Mouse (Mus musculus) midbrain, embryonic 16.5 days (tissue): ENCODE data around the gene Mns1. TPM values are rescaled to one million over a fixed set of nuclear protein-coding genes. Genes with fewer than 3 reads are reported as not detected.

Source experiments
- ATAC-seq: fragments of 200-750 bp; cut with Nextera tagmentation; 2 replicates; pipeline ENCODE4 v1.8.0; 2017; ENCODE audit warnings: moderate TSS enrichment
- H3K27ac ChIP-seq: fragments of 300-500 bp; sonication (generic); 2 replicates; pipeline ENCODE4 v1.5.1; 2014; ENCODE audit warnings: mild to moderate bottlenecking, low read length, mixed read lengths
- H3K27me3 ChIP-seq: fragments of 300-500 bp; sonication (generic); 2 replicates; pipeline ENCODE4 v1.6.1; 2014; ENCODE audit warnings: low read depth, low read length, mixed read lengths; ENCODE audit not compliant: control insufficient read depth, insufficient read depth
- H3K36me3 ChIP-seq: fragments of 300-500 bp; sonication (generic); 2 replicates; pipeline ENCODE4 v1.6.1; 2014; ENCODE audit warnings: mild to moderate bottlenecking, low read length, moderate library complexity, mixed read lengths; ENCODE audit not compliant: control insufficient read depth, insufficient read depth
- H3K4me1 ChIP-seq: fragments of 300-500 bp; sonication (generic); 2 replicates; pipeline ENCODE4 v1.6.1; 2014; ENCODE audit warnings: mild to moderate bottlenecking, low read length, mixed read lengths; ENCODE audit not compliant: control insufficient read depth, insufficient read depth
- H3K4me2 ChIP-seq: fragments of 300-500 bp; sonication (generic); 2 replicates; pipeline ENCODE4 v1.6.1; 2014; ENCODE audit warnings: mild to moderate bottlenecking, low read length, mixed read lengths
- H3K4me3 ChIP-seq: fragments of 300-500 bp; sonication (generic); 2 replicates; pipeline ENCODE4 v1.5.1; 2014; ENCODE audit warnings: low read depth, mild to moderate bottlenecking, low read length, moderate library complexity, mixed read lengths
- H3K9ac ChIP-seq: fragments of 300-500 bp; sonication (generic); 2 replicates; pipeline ENCODE4 v1.6.1; 2014; ENCODE audit warnings: low read depth, low read length, mixed read lengths
- H3K9me3 ChIP-seq: fragments of 300-500 bp; sonication (generic); replicated peaks from 2 replicates; pipeline ENCODE4 v1.6.1; 2014; ENCODE audit warnings: mild to moderate bottlenecking, low read length, mixed read lengths; ENCODE audit not compliant: control insufficient read depth, poor library complexity, severe bottlenecking
- WGBS: fragments of 180-500 bp; shearing (Covaris S2); extraction: QIAGEN DNeasy Blood & Tissue Kit; methylation state at CpG from one replicate; pipeline ENCODE4 v1.1.7; 2014; 5-methylcytosine and 5-hydroxymethylcytosine counted together
- polyA plus RNA-seq: library from polyadenylated mRNA; unstranded; fragments of >200 nt; fragmentation: Nextera tagmentation; extraction: Ambion mirVana; gene quantifications from 2 replicates; pipeline ENCODE4 v1.2.1, GENCODE M21; 2015

The Mns1 gene
- polyA plus RNA-seq, result 6.3 and 6.6 TPM in 2 replicates

DNA sequence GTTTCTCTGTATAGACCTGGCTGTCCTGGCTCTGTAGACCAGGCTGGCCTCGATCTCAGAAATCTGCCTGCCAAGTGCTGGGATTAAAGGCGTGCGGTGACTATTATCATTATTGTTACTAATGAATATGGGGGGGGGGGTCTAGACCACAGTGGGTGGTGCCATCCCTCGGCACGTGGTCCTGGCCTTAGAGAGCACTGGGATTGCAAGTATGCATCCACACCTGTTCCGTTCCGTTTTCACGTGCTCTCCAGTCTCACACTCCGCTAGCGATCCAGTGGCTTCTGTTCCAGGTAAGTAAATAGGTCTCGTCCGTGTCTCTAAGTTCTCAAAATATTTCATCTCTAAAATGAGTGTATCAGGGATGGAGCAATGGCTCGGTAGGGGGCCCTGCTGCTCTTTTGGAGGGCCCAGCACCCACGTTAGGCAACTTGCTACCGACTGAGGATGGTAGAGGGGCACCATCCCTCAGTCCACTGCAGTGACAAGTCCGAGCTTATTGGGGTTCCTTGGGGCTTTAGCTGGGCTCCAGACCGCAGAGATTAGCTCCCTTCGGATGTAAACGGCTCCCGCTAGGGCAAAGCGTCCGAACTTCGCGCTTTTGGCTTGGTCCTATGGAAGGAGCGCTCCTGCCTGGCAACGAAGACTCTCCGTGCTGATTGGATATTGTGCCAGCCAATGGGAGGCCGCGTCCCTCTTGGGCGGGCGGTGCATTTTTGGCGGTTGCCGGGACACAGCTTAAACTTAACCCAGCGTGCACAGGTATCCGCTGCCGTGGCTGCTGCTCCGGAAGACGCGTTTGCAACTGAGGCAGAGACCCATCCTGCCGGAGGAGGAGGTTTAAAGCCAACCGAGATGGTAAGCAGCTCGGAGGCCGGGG lies at the start of gene Mns1:
Gene Mns1 (plus strand): TSS at position 190 of the 880 bp plus-strand sequence.
- peak within 1 kb of the TSS; percentile 99 for H3K4me2 ChIP-seq
- H3K4me1 ChIP-seq, result peaks cover 9% of the 10 kb centered on the region
- no peaks in the 10 kb centered on the region for H3K9me3 ChIP-seq
- peak within 1 kb of the TSS; percentile 65 for H3K4me3 ChIP-seq
- ATAC-seq, result peak; percentile 100
- H3K9ac ChIP-seq, result peak within 1 kb of the TSS; percentile 58
- H3K27ac ChIP-seq, result no peak within 1 kb of the TSS
- H3K27me3 ChIP-seq, result no peaks in the 10 kb centered on the region
- H3K36me3 ChIP-seq, result no peaks in the 10 kb centered on the region
- WGBS, result 1% methylated on average over 43 of the region's 43 CpGs

DNA sequence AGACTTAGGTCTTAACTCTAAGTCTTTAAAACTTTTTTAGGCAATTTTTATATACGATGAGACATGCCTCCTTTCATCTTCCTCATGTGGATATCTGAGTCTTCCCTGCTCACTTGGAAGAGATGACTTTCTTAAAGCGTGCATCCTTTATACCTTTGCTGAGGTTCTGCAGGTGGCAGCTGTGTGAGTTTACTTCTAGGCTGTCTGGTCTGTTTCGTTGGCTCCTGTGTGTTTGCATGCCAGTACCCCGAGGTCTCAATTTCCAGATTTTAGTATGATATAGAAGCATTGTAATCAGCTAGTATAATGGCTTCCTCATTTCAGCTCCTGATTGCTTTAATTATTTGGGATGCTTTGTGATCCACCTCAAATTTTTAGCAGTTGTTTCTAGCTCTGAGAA lies 48.9 kb upstream of the Mns1 start:
- Histone ChIP-seq H3K9ac (no peak overlapping the region), H3K9me3 (no peaks in the 10 kb centered on the region), H3K27ac (no peak overlapping the region), H3K4me2 (no peak overlapping the region), H3K4me1 (peaks cover 7% of the 10 kb centered on the region; the same call in 1 of the 2 replicates), H3K4me3 (no peak overlapping the region), H3K27me3 (no peaks in the 10 kb centered on the region), H3K36me3 (no peaks in the 10 kb centered on the region)
- no peak for ATAC-seq
- 91% methylated on average over 4 of the region's 4 CpGs for WGBS

DNA sequence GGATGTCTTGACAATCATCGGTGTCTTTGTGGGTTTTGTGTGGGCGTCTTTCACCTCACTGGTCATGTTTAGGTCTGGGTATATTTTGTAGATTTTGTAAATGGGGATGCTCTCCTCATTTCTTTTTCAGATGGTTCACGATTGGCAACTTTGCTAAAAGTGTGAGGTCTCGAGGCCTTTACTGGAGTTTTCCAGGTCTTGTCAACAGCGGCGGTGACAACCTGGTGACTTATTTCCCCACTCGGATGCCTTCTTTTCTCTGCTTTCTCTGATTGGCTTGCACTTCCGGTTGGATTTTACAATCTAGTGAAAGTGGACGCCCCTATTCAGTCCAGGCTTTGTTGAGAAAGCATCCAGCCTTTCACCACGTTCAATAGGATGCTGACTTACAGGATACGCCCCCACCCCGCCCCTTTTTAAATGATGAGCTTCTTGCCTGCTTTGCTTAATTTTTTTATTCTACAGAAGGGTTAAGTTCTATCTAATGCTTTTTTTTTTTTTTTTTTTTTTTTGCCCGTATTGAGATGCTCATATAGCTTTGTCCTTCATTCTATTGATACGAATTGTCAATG lies 48.3 kb upstream of the Mns1 start:
- Histone ChIP-seq H3K9me3 (no peaks in the 10 kb centered on the region), H3K9ac (no peak overlapping the region), H3K27me3 (no peaks in the 10 kb centered on the region), H3K4me3 (no peak overlapping the region), H3K27ac (no peak overlapping the region), H3K36me3 (no peaks in the 10 kb centered on the region), H3K4me2 (no peak overlapping the region), H3K4me1 (peaks cover 10% of the 10 kb centered on the region; the same call in 1 of the 2 replicates)
- 69% methylated on average over 14 of the region's 14 CpGs for WGBS
- no peak for ATAC-seq

DNA sequence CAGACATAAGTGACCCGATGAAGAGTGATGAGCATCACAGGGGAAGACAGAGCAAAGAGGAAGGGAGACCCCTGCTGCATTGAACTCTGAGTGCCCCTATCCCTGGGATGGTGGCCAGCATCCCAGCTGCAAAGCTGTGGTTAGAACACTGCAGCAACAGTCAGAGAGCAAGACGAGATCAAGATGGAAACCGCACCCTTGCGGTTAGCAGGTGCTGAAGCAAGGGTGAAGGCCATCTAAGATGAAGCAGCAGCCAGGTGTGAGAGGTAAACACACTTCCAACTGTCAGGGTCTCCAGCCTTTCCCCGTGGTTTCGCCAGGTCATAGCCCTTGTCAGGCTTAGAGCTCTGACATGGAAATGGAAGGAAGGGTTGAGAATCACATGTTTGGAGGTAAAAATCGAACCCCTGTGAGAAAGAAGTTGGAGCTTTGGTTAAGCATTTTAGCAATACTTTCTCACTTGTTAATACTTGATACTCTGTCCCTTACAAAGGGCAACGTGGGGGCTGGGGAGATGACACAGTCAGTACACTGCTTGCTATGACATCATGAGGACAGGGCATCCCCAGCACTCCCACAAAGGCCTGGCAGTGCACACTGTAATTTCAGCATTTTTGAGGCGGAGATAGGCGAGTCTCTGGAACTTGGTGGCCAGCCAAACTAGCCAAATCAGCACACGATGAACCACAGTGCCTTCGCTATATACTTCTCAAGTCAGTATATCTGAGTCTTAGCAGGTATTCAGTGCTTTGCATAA lies 47.3 kb upstream of the Mns1 start:
- WGBS, result 90% methylated on average over 12 of the region's 12 CpGs
- H3K36me3 ChIP-seq, result no peaks in the 10 kb centered on the region

DNA sequence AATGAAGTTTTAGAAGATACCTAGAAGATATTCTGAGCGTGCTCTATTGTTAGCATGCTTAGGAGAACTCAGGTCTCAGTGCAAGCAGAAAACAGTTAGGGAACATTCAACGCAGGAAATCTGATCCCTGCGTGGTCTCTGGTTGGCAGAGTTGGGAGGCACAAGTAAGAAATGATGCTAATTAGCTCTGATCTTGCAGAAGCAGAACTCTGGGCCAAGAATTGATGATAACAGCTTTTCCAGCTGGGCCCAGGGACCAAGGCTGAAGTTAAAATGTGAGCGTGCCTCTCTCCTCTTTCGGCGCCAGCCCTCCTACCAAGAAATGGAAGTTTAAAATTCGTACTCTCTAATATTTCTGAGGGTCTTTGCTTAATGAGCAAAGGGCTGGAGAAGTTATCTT lies 45.1 kb upstream of the Mns1 start:
- H3K4me2 ChIP-seq, result no peak overlapping the region
- H3K4me1 ChIP-seq, result peaks cover 10% of the 10 kb centered on the region; the same call in 1 of the 2 replicates
- no peak for ATAC-seq
- H3K36me3 ChIP-seq, result no peaks in the 10 kb centered on the region
- H3K9me3 ChIP-seq, result no peaks in the 10 kb centered on the region
- no peak overlapping the region for H3K9ac ChIP-seq
- 82% methylated on average over 7 of the region's 7 CpGs for WGBS
- H3K4me3 ChIP-seq, result no peak overlapping the region
- H3K27ac ChIP-seq, result no peak overlapping the region
- no peaks in the 10 kb centered on the region for H3K27me3 ChIP-seq

More for the DNA sequence above, 47.3 kb upstream of the Mns1 start:
- no peak overlapping the region for H3K9ac ChIP-seq
- H3K4me3 ChIP-seq, result no peak overlapping the region
- H3K4me1 ChIP-seq, result peaks cover 10% of the 10 kb centered on the region; the same call in 1 of the 2 replicates
- no peak overlapping the region for H3K4me2 ChIP-seq
- no peak overlapping the region for H3K27ac ChIP-seq
- H3K27me3 ChIP-seq, result no peaks in the 10 kb centered on the region
- no peak for ATAC-seq
- no peaks in the 10 kb centered on the region for H3K9me3 ChIP-seq

DNA sequence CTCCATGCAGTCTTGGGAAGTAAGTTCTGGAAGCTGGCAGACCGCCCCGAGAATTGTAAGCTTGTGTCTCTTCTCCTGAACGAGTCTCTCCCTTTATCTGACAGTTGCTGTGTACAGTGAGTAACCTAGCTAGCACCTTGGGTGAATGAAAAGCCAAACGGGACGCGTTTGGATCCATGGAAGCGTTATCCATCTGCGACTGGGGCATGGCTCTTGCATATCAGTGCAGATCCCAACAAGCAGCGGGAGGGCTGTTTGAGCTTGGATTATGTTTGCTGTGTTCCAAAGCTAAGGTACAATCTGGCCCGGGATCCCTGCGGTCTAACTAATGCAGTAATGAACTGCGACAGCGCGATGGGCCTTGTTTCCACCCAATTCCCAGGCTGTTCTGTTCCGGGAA lies 44.6 kb upstream of the Mns1 start:
- 62% methylated on average over 15 of the region's 15 CpGs for WGBS
- H3K27me3 ChIP-seq, result no peaks in the 10 kb centered on the region
- peaks cover 10% of the 10 kb centered on the region; the same call in 1 of the 2 replicates for H3K4me1 ChIP-seq
- ATAC-seq, result no peak
- 0 out of 2 replicates have a peak overlapping the region, but pooled peaks have one; percentile 4 for H3K4me2 ChIP-seq
- H3K9ac ChIP-seq, result no peak overlapping the region
- no peaks in the 10 kb centered on the region for H3K9me3 ChIP-seq
- H3K4me3 ChIP-seq, result no peak overlapping the region
- no peak overlapping the region for H3K27ac ChIP-seq
- no peaks in the 10 kb centered on the region for H3K36me3 ChIP-seq

DNA sequence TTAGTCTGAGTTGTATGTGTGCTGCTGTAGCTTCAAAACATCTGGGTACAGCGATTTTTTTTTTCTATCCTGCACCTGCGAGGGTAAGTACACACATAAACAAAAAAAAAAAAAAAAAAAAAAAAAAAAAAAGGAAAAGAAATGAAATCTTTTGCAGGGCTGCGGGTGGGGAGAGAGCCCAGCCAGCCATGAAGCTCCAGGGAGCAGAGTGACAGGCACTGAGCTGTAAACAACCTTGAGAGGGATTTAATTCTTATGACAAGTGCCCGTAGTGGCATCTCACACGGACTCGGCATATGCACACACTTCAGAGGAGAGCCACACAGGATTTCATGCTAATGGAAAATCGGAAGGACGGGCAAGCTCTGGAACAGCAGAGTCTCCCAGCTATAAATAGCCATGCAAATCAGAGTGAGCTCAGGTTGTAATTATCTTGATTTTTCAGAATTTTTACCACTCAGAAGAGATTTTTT lies 43.9 kb upstream of the Mns1 start:
- peaks cover 10% of the 10 kb centered on the region; the same call in 1 of the 2 replicates for H3K4me1 ChIP-seq
- no peaks in the 10 kb centered on the region for H3K36me3 ChIP-seq
- no peaks in the 10 kb centered on the region for H3K27me3 ChIP-seq
- ATAC-seq, result peak; percentile 74
- no peak overlapping the region for H3K4me3 ChIP-seq
- H3K4me2 ChIP-seq, result peak overlapping the region; percentile 17; the same call in 1 of the 2 replicates
- H3K27ac ChIP-seq, result no peak overlapping the region
- no peaks in the 10 kb centered on the region for H3K9me3 ChIP-seq
- no peak overlapping the region for H3K9ac ChIP-seq
- WGBS, result 24% methylated on average over 8 of the region's 8 CpGs

DNA sequence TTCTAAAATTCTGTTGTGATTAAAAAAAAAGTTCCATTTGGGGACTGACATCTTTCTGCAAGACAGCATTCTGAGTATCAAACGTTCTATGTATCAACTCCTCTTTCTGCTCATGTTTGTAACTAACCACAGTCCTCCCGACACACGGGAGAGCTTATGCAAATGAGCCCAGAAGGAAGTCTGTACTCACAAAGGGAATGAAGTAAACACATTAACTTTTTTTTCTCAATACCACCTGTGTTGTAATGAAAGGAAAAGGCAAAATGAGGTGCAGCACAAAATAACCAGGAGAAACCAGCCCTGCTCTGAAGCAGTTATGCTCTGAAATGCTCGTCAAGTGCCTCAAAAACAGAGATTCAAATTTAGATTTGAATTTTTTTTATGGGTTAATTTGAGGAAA lies 37.7 kb upstream of the Mns1 start:
- H3K27me3 ChIP-seq, result no peaks in the 10 kb centered on the region; the same call in 1 of the 2 replicates
- no peaks in the 10 kb centered on the region for H3K36me3 ChIP-seq
- no peak overlapping the region for H3K9ac ChIP-seq
- ATAC-seq, result no peak
- 25% methylated on average over 4 of the region's 4 CpGs for WGBS
- no peaks in the 10 kb centered on the region for H3K9me3 ChIP-seq
- no peak overlapping the region for H3K4me3 ChIP-seq
- H3K27ac ChIP-seq, result no peak overlapping the region
- H3K4me1 ChIP-seq, result no peaks in the 10 kb centered on the region
- no peak overlapping the region for H3K4me2 ChIP-seq
